Mouse (Mus musculus) midbrain, embryonic 14.5 days (tissue): ENCODE data around the gene Uaca. TPM values are rescaled to one million over a fixed set of nuclear protein-coding genes. Genes with fewer than 3 reads are reported as not detected.

Experiments
- ATAC-seq: fragments of 200-750 bp; cut with Nextera tagmentation; 2 replicates; pipeline ENCODE4 v1.8.0; 2017; ENCODE audit warnings: moderate number of reproducible peaks, moderate library complexity; ENCODE audit not compliant: low FRiP score, low TSS enrichment
- DNase-seq: peaks from one replicate; pipeline ENCODE4 v3.0.0-alpha.2; 2015
- H3K27ac ChIP-seq: fragments of 300-500 bp; sonication (generic); replicated peaks from 2 replicates; pipeline ENCODE4 v1.5.1; 2014; ENCODE audit warnings: mild to moderate bottlenecking, low read depth, low read length, moderate library complexity
- H3K27me3 ChIP-seq: fragments of 300-500 bp; sonication (generic); 2 replicates; pipeline ENCODE4 v1.6.1; 2014; ENCODE audit warnings: low read length, control low read depth, mixed read lengths; ENCODE audit not compliant: control insufficient read depth, insufficient read depth
- H3K36me3 ChIP-seq: fragments of 300-500 bp; sonication (generic); 2 replicates; pipeline ENCODE4 v1.6.1; 2014; ENCODE audit warnings: low read length, control low read depth; ENCODE audit not compliant: control insufficient read depth, insufficient read depth
- H3K4me1 ChIP-seq: fragments of 300-500 bp; sonication (generic); 2 replicates; pipeline ENCODE4 v1.6.1; 2014; ENCODE audit warnings: mild to moderate bottlenecking, antibody characterized with exemption, low read length, control low read depth; ENCODE audit not compliant: control insufficient read depth, insufficient read depth
- H3K4me2 ChIP-seq: fragments of 300-500 bp; sonication (generic); 2 replicates; pipeline ENCODE4 v1.6.1; 2014; ENCODE audit warnings: mild to moderate bottlenecking, low read length, moderate library complexity
- H3K4me3 ChIP-seq: fragments of 300-500 bp; sonication (generic); replicated peaks from 2 replicates; pipeline ENCODE4 v1.5.1; 2014; ENCODE audit warnings: low read depth, low read length
- H3K9ac ChIP-seq: fragments of 300-500 bp; sonication (generic); replicated peaks from 2 replicates; pipeline ENCODE4 v1.6.1; 2014; ENCODE audit warnings: mild to moderate bottlenecking, low read length, moderate library complexity
- H3K9me3 ChIP-seq: fragments of 300-500 bp; sonication (generic); 2 replicates; pipeline ENCODE4 v1.6.1; 2016; ENCODE audit warnings: low read length, control low read depth, mixed read lengths; ENCODE audit not compliant: control insufficient read depth
- WGBS: fragments of 180-500 bp; shearing (Covaris S2); extraction: QIAGEN DNeasy Blood & Tissue Kit; methylation state at CpG from one replicate; pipeline ENCODE4 v1.1.7; 2014; 5-methylcytosine and 5-hydroxymethylcytosine counted together
- polyA plus RNA-seq: library from polyadenylated mRNA; unstranded; fragments of >200 nt; fragmentation: Nextera tagmentation; extraction: Ambion mirVana; gene quantifications from 2 replicates; pipeline ENCODE4 v1.2.1, GENCODE M21; 2014

The Uaca gene
- polyA plus RNA-seq, 1 experiment from 2014 or later, result 13.8 TPM

DNA sequence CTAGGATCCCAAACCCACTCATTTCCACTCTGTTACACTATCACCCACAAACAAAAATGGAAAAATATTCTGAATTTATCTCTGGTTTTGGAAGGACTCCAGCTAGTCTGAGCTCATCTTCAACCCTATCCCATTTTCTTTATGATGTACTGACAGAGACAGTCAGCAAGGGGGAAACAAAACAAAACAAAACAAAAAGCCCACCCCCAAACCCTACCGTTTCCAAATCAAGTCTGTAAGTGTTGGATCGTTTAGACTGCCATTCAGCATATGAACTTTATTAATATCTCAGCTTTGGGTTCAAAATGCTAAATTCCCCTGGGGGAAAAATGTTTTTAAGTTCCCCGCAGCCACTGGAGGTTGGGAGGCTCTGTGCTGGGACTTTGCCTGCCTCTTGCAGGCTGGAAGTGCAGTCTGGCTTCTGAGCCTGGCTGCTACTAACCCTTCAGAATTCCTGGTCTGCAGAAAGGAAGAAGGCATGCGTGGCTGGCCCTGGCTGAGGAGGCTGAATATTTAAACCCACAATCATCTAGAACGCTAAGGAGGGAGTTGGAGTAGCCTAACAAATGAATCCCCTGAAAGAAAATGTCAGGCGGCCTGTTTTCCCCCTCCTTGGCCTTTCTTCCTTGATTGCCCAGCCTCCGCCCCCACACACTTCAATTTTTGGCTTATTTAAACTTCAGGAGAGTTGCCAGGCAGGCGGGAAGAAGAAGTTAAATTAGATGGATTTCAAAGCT lies 125.8 kb downstream of the Uaca start:
- no peak overlapping the region for H3K4me2 ChIP-seq
- H3K9ac ChIP-seq, result no peak overlapping the region
- no peaks in the 10 kb centered on the region for H3K27me3 ChIP-seq
- ATAC-seq, result no peak
- H3K4me1 ChIP-seq, result no peaks in the 10 kb centered on the region
- no peaks in the 10 kb centered on the region for H3K9me3 ChIP-seq
- H3K4me3 ChIP-seq, result no peak overlapping the region
- DNase-seq, result no peak
- WGBS, result 56% methylated on average over 8 of the region's 8 CpGs
- H3K36me3 ChIP-seq, result no peaks in the 10 kb centered on the region
- H3K27ac ChIP-seq, result no peak overlapping the region

DNA sequence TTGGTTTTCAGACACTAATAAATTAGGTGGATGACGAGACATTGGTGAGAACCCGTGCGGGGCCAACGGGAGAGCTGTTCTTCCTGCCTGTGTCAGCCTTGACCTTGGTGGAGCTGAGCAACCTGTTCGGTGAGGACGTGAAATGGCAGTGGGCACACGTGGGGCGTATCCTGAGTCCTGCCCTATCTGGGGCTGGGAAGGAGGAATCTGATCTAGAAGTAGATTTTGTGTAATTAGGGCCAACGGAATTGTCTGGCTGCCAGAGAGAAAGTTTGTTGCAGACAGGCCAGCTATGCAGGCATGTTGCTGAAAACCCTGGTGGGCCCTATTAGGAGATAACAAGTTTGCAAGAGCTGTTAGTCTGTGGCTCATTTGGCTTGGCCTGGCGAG lies 126.3 kb downstream of the Uaca start:
- Histone ChIP-seq H3K27me3 (no peaks in the 10 kb centered on the region), H3K9ac (no peak overlapping the region), H3K9me3 (no peaks in the 10 kb centered on the region), H3K27ac (no peak overlapping the region), H3K4me3 (no peak overlapping the region), H3K36me3 (no peaks in the 10 kb centered on the region), H3K4me1 (no peaks in the 10 kb centered on the region), H3K4me2 (no peak overlapping the region)
- DNase-seq (no peak), ATAC-seq (no peak)
- WGBS, result 77% methylated on average over 10 of the region's 10 CpGs

- Histone ChIP-seq H3K9me3 (no peaks in the 10 kb centered on the region), H3K4me3 (no peak overlapping the region), H3K4me1 (no peaks in the 10 kb centered on the region), H3K4me2 (no peak overlapping the region), H3K27ac (no peak overlapping the region), H3K36me3 (no peaks in the 10 kb centered on the region), H3K27me3 (no peaks in the 10 kb centered on the region), H3K9ac (no peak overlapping the region)
- WGBS, result 92% methylated on average over 4 of the region's 4 CpGs
- DNase-seq, result no peak
- no peak for ATAC-seq
These were observed 126.9 kb downstream of the Uaca start for GRCm38 (mm10) chr9:60921287-60921686.

GRCm38 (mm10) chr9:60921831-60922230 lies 127.5 kb downstream of the Uaca start:
- H3K9ac ChIP-seq, result no peak overlapping the region
- ATAC-seq, result no peak
- H3K36me3 ChIP-seq, result no peaks in the 10 kb centered on the region
- DNase-seq, result no peak
- H3K4me2 ChIP-seq, result no peak overlapping the region
- H3K27me3 ChIP-seq, result no peaks in the 10 kb centered on the region
- no peak overlapping the region for H3K4me3 ChIP-seq
- WGBS, result 88% methylated on average over 5 of the region's 5 CpGs
- H3K27ac ChIP-seq, result no peak overlapping the region
- H3K4me1 ChIP-seq, result no peaks in the 10 kb centered on the region
- no peaks in the 10 kb centered on the region for H3K9me3 ChIP-seq

DNA sequence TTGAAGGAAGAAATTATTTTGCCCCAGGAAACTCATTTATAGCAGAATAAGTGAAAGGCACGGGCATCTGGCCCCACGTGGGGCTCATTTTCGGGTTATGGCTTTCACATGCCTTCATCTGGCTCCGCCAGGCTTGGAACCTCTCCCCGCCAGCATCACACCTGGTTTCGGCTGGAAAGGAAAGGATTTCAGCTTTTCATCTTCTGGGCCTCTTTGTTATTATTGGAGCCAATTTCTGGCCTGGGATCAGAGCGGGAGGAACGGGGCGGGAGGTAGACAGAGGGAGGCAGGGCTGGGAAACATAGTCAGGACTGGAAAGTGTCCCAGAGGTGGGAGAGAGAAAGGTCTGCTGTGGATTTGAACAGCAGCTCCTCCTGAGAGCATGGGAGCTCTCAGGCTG lies 132.0 kb downstream of the Uaca start:
- WGBS, result 82% methylated on average over 9 of the region's 9 CpGs
- DNase-seq, result peak; percentile 27
- H3K36me3 ChIP-seq, result no peaks in the 10 kb centered on the region
- no peaks in the 10 kb centered on the region for H3K27me3 ChIP-seq
- no peak overlapping the region for H3K9ac ChIP-seq
- ATAC-seq, result no peak
- no peaks in the 10 kb centered on the region for H3K9me3 ChIP-seq
- H3K4me3 ChIP-seq, result no peak overlapping the region
- no peak overlapping the region for H3K27ac ChIP-seq
- no peaks in the 10 kb centered on the region for H3K4me1 ChIP-seq
- H3K4me2 ChIP-seq, result no peak overlapping the region

- 87% methylated on average over 4 of the region's 4 CpGs for WGBS
- no peak for ATAC-seq
These were observed 135.1 kb downstream of the Uaca start for GRCm38 (mm10) chr9:60929290-60929983.

More at GRCm38 (mm10) chr9:60929290-60929983, 135.1 kb downstream of the Uaca start:
- H3K4me3 ChIP-seq, result no peak overlapping the region
- DNase-seq, result no peak
- no peaks in the 10 kb centered on the region for H3K9me3 ChIP-seq
- H3K27ac ChIP-seq, result no peak overlapping the region
- no peaks in the 10 kb centered on the region for H3K4me1 ChIP-seq
- H3K9ac ChIP-seq, result no peak overlapping the region
- no peak overlapping the region for H3K4me2 ChIP-seq
- H3K36me3 ChIP-seq, result no peaks in the 10 kb centered on the region
- no peaks in the 10 kb centered on the region for H3K27me3 ChIP-seq

Other genes with a start within 250 kb of the Uaca start
- 74.3 and 90.8 TPM in 2 replicates for gene Lrrc49, start 106.4 kb upstream of the Uaca start, polyA plus RNA-seq
- 13.7 and 15.6 TPM in 2 replicates for gene Larp6, start 81.6 kb upstream of the Uaca start, polyA plus RNA-seq